Mouse (Mus musculus) megakaryocyte, embryonic 14.5 days (primary cell): ENCODE results near the gene Cxcl13.

Experiments
- FLI1 ChIP-seq: IDR thresholded peaks from 2 replicates; pipeline ENCODE4 v1.6.1; 2012; ENCODE audit warnings: low read length, inconsistent platforms, mixed read lengths
- GATA1 ChIP-seq: IDR thresholded peaks from 3 replicates; pipeline ENCODE4 v1.6.1; 2012; ENCODE audit warnings: mixed read lengths, low read length, inconsistent platforms, borderline replicate concordance

- no peak for TF ChIP-seq GATA1
- TF ChIP-seq FLI1, result no peak
These were observed 34.9 kb downstream of the Cxcl13 start for GRCm38 (mm10) chr5:95991339-95992292.
